Mouse (Mus musculus) MN1 (cell line): ENCODE measurements around the gene Gas2l3.

Source experiments
- DNase-seq: peaks from one replicate; pipeline ENCODE4 v3.0.0-alpha.2; 2016; ENCODE audit warnings: low spot score

Gene Gas2l3

GRCm38 (mm10) chr10:89443115-89443622 is 598 bp downstream of the Gas2l3 start:
- peak; percentile 37 for DNase-seq

- DNase-seq = no peak
Observed at GRCm38 (mm10) chr10:89442640-89443039, 1.1 kb downstream of the Gas2l3 start.

GRCm38 (mm10) chr10:89441961-89442360 is 1.8 kb downstream of the Gas2l3 start:
- no peak for DNase-seq

- no peak for DNase-seq
Observed at GRCm38 (mm10) chr10:89439380-89439779, 4.4 kb downstream of the Gas2l3 start.

- DNase-seq = no peak
Observed at GRCm38 (mm10) chr10:89437996-89438395, 5.8 kb downstream of the Gas2l3 start.

GRCm38 (mm10) chr10:89437472-89437871 is 6.3 kb downstream of the Gas2l3 start:
- DNase-seq = no peak

- no peak for DNase-seq
Observed at GRCm38 (mm10) chr10:89435920-89436319, 7.8 kb downstream of the Gas2l3 start.

- no peak for DNase-seq
Observed at GRCm38 (mm10) chr10:89435413-89435812, 8.4 kb downstream of the Gas2l3 start.

GRCm38 (mm10) chr10:89434509-89435210 is 9.1 kb downstream of the Gas2l3 start:
- no peak for DNase-seq

- DNase-seq = no peak
Observed at GRCm38 (mm10) chr10:89432743-89433142, 11.0 kb downstream of the Gas2l3 start.

- DNase-seq = no peak
Observed at GRCm38 (mm10) chr10:89430751-89431150, 13.0 kb downstream of the Gas2l3 start.

GRCm38 (mm10) chr10:89424800-89425393 is 18.9 kb downstream of the Gas2l3 start:
- DNase-seq = no peak

GRCm38 (mm10) chr10:89424217-89424616 is 19.6 kb downstream of the Gas2l3 start:
- DNase-seq = no peak

- DNase-seq = no peak
Observed at GRCm38 (mm10) chr10:89423164-89423778, 20.5 kb downstream of the Gas2l3 start.

- DNase-seq = no peak
Observed at GRCm38 (mm10) chr10:89422504-89423158, 21.1 kb downstream of the Gas2l3 start.

- no peak for DNase-seq
Observed at GRCm38 (mm10) chr10:89417966-89418365, 25.8 kb downstream of the Gas2l3 start.

- DNase-seq = no peak
Observed at GRCm38 (mm10) chr10:89415478-89415877, 28.3 kb downstream of the Gas2l3 start.

- DNase-seq = no peak
Observed at GRCm38 (mm10) chr10:89407551-89407950, 36.2 kb downstream of the Gas2l3 start.

- DNase-seq = no peak
Observed at GRCm38 (mm10) chr10:89406733-89407484, 36.9 kb downstream of the Gas2l3 start.

GRCm38 (mm10) chr10:89404936-89405335 is 38.8 kb downstream of the Gas2l3 start:
- no peak for DNase-seq

GRCm38 (mm10) chr10:89400674-89401336 is 43.0 kb downstream of the Gas2l3 start:
- DNase-seq = no peak
